Mouse (Mus musculus) embryonic facial prominence, embryonic 13.5 days (tissue): ENCODE results near the gene Mtrr. TPM values are rescaled to one million over a fixed set of nuclear protein-coding genes. Genes with fewer than 3 reads are reported as not detected.
"Not testable (repeated sequence)": the region's sequence is repeated elsewhere in the genome, so short reads cannot be mapped to it uniquely, and the experiment has no call there.

Experiments used
- ATAC-seq: fragments of 200-750 bp; cut with Nextera tagmentation; 2 replicates; pipeline ENCODE4 v1.8.0; 2017; ENCODE audit warnings: low read depth; ENCODE audit not compliant: insufficient number of reproducible peaks, insufficient read depth, low FRiP score, low TSS enrichment
- H3K27ac ChIP-seq: fragments of 300-500 bp; sonication (generic); 2 replicates; pipeline ENCODE4 v1.5.1; 2015; ENCODE audit warnings: moderate library complexity, mild to moderate bottlenecking, inconsistent platforms
- H3K27me3 ChIP-seq: fragments of 300-500 bp; sonication (generic); 2 replicates; pipeline ENCODE4 v1.6.1; 2015; ENCODE audit warnings: mild to moderate bottlenecking, inconsistent platforms
- H3K36me3 ChIP-seq: fragments of 300-500 bp; sonication (generic); 2 replicates; pipeline ENCODE4 v1.6.1; 2015; ENCODE audit warnings: mild to moderate bottlenecking, inconsistent platforms
- H3K4me1 ChIP-seq: fragments of 300-500 bp; sonication (generic); 2 replicates; pipeline ENCODE4 v1.6.1; 2015; ENCODE audit warnings: inconsistent platforms
- H3K4me2 ChIP-seq: fragments of 300-500 bp; sonication (generic); 2 replicates; pipeline ENCODE4 v1.6.1; 2015; ENCODE audit warnings: moderate library complexity, mild to moderate bottlenecking, inconsistent platforms
- H3K4me3 ChIP-seq: fragments of 300-500 bp; sonication (generic); 2 replicates; pipeline ENCODE4 v1.5.1; 2015; ENCODE audit warnings: mild to moderate bottlenecking, inconsistent platforms
- H3K9ac ChIP-seq: fragments of 300-500 bp; sonication (generic); 2 replicates; pipeline ENCODE4 v1.6.1; 2015; ENCODE audit warnings: mild to moderate bottlenecking, inconsistent platforms
- H3K9me3 ChIP-seq: fragments of 300-500 bp; sonication (generic); 2 replicates; pipeline ENCODE4 v1.6.1; 2016; ENCODE audit warnings: inconsistent platforms
- WGBS: fragments of 180-500 bp; shearing (Covaris S2); methylation state at CpG from one replicate; pipeline ENCODE4 v1.1.7; 2015; ENCODE audit warnings: mixed read lengths; 5-methylcytosine and 5-hydroxymethylcytosine counted together
- polyA plus RNA-seq: library from polyadenylated mRNA; unstranded; fragments of >200 nt; fragmentation: Nextera tagmentation; extraction: Ambion mirVana; gene quantifications from 2 replicates; pipeline ENCODE4 v1.2.1, GENCODE M21; 2015

Gene Mtrr
- polyA plus RNA-seq, 1 experiment from 2014 or later: 17.8 TPM

DNA sequence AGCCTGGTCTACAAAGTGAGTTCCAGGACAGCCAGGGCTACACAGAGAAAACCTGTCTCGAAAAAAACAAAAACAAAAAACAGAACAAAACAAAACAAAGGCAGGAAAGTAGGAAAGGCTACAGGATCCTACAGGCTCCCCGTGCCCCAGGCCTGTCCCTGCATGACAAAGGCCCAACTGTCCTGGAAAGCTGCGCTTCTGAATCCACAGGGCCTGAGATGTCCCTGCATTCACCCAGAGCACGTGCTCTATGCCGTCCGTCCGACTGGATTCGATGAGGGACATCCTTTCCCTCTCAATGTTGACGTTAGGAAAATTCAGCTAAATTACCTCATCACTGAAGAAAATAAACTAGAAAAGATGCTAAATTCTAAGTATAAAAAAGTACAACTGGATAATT lies 13.8 kb downstream of the Mtrr start:
- H3K27ac ChIP-seq: no peak overlapping the region
- H3K4me2 ChIP-seq: no peak overlapping the region
- H3K4me1 ChIP-seq: no peaks in the 10 kb centered on the region
- WGBS: 94% methylated on average over 9 of the region's 9 CpGs
- no peak overlapping the region for H3K9ac ChIP-seq
- H3K27me3 ChIP-seq: no peaks in the 10 kb centered on the region
- H3K4me3 ChIP-seq: no peak overlapping the region
- H3K36me3 ChIP-seq: peaks cover 80% of the 10 kb centered on the region
- H3K9me3 ChIP-seq: no peaks in the 10 kb centered on the region
- no peak for ATAC-seq

GRCm38 (mm10) chr13:68553391-68553790 lies 28.6 kb downstream of the Mtrr start:
- H3K9ac ChIP-seq, ATAC-seq, H3K27me3 ChIP-seq, H3K4me1 ChIP-seq, H3K36me3 ChIP-seq, H3K4me2 ChIP-seq, H3K4me3 ChIP-seq, H3K9me3 ChIP-seq, H3K27ac ChIP-seq: not testable (repeated sequence)
- 36% methylated on average over 6 of the region's 6 CpGs for WGBS

Other genes starting within 250 kb of the Mtrr start
- 37.3 and 37.4 TPM in 2 replicates for gene Fastkd3, start 85 bp upstream of the Mtrr start, polyA plus RNA-seq
- 0.37 and 0.62 TPM in 2 replicates for gene 1700001L19Rik, start 15.3 kb upstream of the Mtrr start, polyA plus RNA-seq